ENCODE assay signal across 8 mouse cellular contexts in the genomic region with DNA sequence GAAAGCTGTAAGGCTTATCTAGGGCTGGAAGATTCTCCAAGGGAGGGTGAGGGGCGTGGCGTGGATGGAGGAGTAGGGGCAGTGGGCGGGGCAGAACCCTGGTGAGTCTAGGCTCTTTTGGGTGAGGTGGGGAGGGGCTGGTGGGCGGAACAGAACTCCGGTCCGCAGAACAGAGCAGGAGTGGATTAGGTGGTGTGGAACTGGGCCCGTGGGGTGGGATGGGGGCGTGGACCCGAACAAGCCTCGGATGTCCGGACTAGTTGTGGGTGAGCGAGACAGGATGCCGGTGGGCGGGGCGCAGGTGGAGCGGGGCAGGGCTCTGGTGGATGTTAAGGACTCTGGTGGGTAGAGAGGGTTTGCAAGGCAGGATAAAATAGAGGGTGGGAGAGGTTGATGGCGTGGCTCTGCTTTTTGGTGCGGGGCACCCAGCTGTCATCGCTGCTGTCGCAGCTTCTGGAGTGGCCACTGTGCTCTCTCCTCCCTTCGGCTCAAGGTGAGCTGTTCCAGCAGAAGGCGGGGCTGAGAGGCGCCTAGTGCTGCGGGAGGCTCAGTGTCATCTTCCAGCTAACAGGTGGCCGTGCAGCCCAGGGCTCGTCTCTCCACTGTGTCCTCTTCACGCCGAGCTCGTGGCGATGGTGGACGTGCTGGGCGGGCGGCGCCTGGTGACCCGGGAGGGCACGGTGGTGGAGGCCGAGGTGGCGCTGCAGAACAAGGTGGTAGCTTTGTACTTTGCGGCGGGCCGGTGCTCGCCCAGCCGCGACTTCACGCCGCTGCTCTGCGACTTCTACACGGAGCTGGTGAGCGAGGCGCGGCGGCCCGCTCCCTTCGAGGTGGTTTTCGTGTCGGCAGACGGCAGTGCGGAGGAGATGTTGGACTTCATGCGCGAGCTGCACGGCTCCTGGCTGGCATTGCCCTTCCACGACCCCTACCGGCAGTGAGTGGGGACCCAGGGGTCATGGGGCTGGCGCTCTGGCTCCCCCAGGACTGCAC. TPM values are rescaled to one million over a fixed set of nuclear protein-coding genes. Genes with fewer than 3 reads are reported as not detected.
A peak's percentile ranks its signal among the peaks of the same experiment; 100 is the strongest.
DNase-seq lines count a peak whose midpoint lies in the region; ATAC-seq and TF ChIP-seq lines count a peak whose summit lies in the region.

A gene (plus strand): TSS at position 332 of the 990 bp plus-strand sequence.

- no peak within 1 kb of the TSS for H3K27ac ChIP-seq in layer of hippocampus, adult 2 months
- H3K27ac ChIP-seq in intestine, postnatal 0 days (ENCODE audit: low read depth, low read length): no peak within 1 kb of the TSS
- no peak within 1 kb of the TSS for H3K27ac ChIP-seq in liver, postnatal 0 days (ENCODE audit: low read depth)
- H3K27ac ChIP-seq in neural tube, embryonic 13.5 days (replicated peaks): no peak within 1 kb of the TSS

- no peaks in the 10 kb centered on the region for H3K36me3 ChIP-seq in intestine, postnatal 0 days (ENCODE audit: control insufficient read depth, insufficient read depth)
- H3K36me3 ChIP-seq in liver, postnatal 0 days (replicated peaks; ENCODE audit: insufficient read depth, low read length): no peaks in the 10 kb centered on the region
- H3K36me3 ChIP-seq in neural tube, embryonic 13.5 days: no peaks in the 10 kb centered on the region

- H3K27me3 ChIP-seq in intestine, postnatal 0 days (replicated peaks; ENCODE audit: control insufficient read depth, insufficient read depth, low read length): no peaks in the 10 kb centered on the region
- H3K27me3 ChIP-seq in liver, postnatal 0 days (ENCODE audit: insufficient read depth, low read length): peaks cover 22% of the 10 kb centered on the region
- H3K27me3 ChIP-seq in neural tube, embryonic 13.5 days: peaks cover 40% of the 10 kb centered on the region

- ATAC-seq in intestine, postnatal 0 days: peak; percentile 77
- peak; percentile 13; the same call in 1 of the 2 replicates for ATAC-seq in liver, postnatal 0 days
- ATAC-seq in neural tube, embryonic 13.5 days (ENCODE audit: low read depth): peak; percentile 67

- 0 out of 2 replicates have a peak, but pooled peaks cover 3% of the 10 kb centered on the region for H3K4me1 ChIP-seq in intestine, postnatal 0 days (replicated peaks; ENCODE audit: control insufficient read depth, insufficient read depth, low read length)
- H3K4me1 ChIP-seq in liver, postnatal 0 days (ENCODE audit: insufficient read depth): peaks cover 7% of the 10 kb centered on the region; the same call in 1 of the 2 replicates
- H3K4me1 ChIP-seq in neural tube, embryonic 13.5 days (replicated peaks): peaks cover 18% of the 10 kb centered on the region

- peak; percentile 71 for TF ChIP-seq CTCF in layer of hippocampus, adult 2 months (conservative IDR thresholded peaks at IDR 0.05)
- TF ChIP-seq CTCF in intestine, postnatal 0 days (IDR thresholded peaks at IDR 0.05; ENCODE audit: low read depth): peak; percentile 78
- peak; percentile 66 for TF ChIP-seq CTCF in liver, postnatal 0 days (IDR thresholded peaks at IDR 0.05; ENCODE audit: low read depth)

- H3K4me2 ChIP-seq in intestine, postnatal 0 days (replicated peaks; ENCODE audit: low read depth): peak within 1 kb of the TSS; percentile 95
- peak within 1 kb of the TSS; percentile 82 for H3K4me2 ChIP-seq in liver, postnatal 0 days (ENCODE audit: low read depth, low read length)
- H3K4me2 ChIP-seq in neural tube, embryonic 13.5 days: peak within 1 kb of the TSS; percentile 99

- under 1% methylated on average over 63 of the region's 64 CpGs for WGBS in intestine, postnatal 0 days
- 1% methylated on average over 64 of the region's 64 CpGs for WGBS in liver, postnatal 0 days (ENCODE audit: insufficient replicate concordance)
- WGBS in neural tube, embryonic 13.5 days: under 1% methylated on average over 62 of the region's 64 CpGs

- DNase-seq in layer of hippocampus, adult 2 months (ENCODE audit: low spot score in 2 of 2): peak in 1 of 2 experiments; percentile 43
- DNase-seq in layer of hippocampus, adult 9-11 months: no peak
- peak; percentile 12 to 21 for DNase-seq in cerebellum, postnatal 36 days
- DNase-seq in heart, adult 18-20 months: peak; percentile 70 to 71
- DNase-seq in liver, postnatal 0 days: peak; percentile 56
- DNase-seq in testis, postnatal 10 days (ENCODE audit: low spot score): peak; percentile 92

- peak within 1 kb of the TSS; percentile 60 for H3K4me3 ChIP-seq in layer of hippocampus, adult 2 months
- peak within 1 kb of the TSS; percentile 54 for H3K4me3 ChIP-seq in intestine, postnatal 0 days (ENCODE audit: low read depth, low read length)
- peak within 1 kb of the TSS; percentile 47 for H3K4me3 ChIP-seq in liver, postnatal 0 days (ENCODE audit: low read depth, low read length)
- peak within 1 kb of the TSS; percentile 46 for H3K4me3 ChIP-seq in neural tube, embryonic 13.5 days

- TF ChIP-seq EP300 in liver, postnatal 0 days (IDR thresholded peaks at IDR 0.05; ENCODE audit: low read depth): no peak

- no peaks in the 10 kb centered on the region for H3K9me3 ChIP-seq in intestine, postnatal 0 days (ENCODE audit: control insufficient read depth)
- H3K9me3 ChIP-seq in liver, postnatal 0 days (ENCODE audit: low read length): no peaks in the 10 kb centered on the region
- H3K9me3 ChIP-seq in neural tube, embryonic 13.5 days: no peaks in the 10 kb centered on the region

- H3K9ac ChIP-seq in intestine, postnatal 0 days (ENCODE audit: low read depth, low read length): peak within 1 kb of the TSS; percentile 37
- H3K9ac ChIP-seq in liver, postnatal 0 days (replicated peaks): peak within 1 kb of the TSS; percentile 5; the same call in 1 of the 2 replicates
- peak within 1 kb of the TSS; percentile 61 for H3K9ac ChIP-seq in neural tube, embryonic 13.5 days

RNA-seq across cellular contexts. Expression of the gene that starts here (rescaled TPM):
- under 1 TPM in 1 of 2 experiments, not detected in 1; 0.31 TPM for total RNA-seq in layer of hippocampus, adult 2 months (2021)
- total RNA-seq in heart, adult 18-20 months (2021): 1 to 10 TPM in 1 of 2 experiments, under 1 TPM in 1; 0.62 to 1.3 TPM
- polyA plus RNA-seq in intestine, postnatal 0 days (2015; fragmentation: Nextera tagmentation; extraction: Ambion mirVana): 5.0 and 6.1 TPM in 2 replicates
- polyA plus RNA-seq in liver, postnatal 0 days (2015; fragmentation: Nextera tagmentation; extraction: Ambion mirVana): 0.15 and 0.19 TPM in 2 replicates
- polyA plus RNA-seq in neural tube, embryonic 13.5 days (2015; fragmentation: Nextera tagmentation; extraction: Ambion mirVana): 0.50 and 0.92 TPM in 2 replicates

Comparison
In these comparisons a context has a peak if more than half of its experiments do, and no peak if none do; other contexts are left out.
1. Peak in DNase-seq, ATAC-seq, H3K4me3 ChIP-seq, H3K9ac ChIP-seq and H3K4me2 ChIP-seq in liver, postnatal 0 days; RNA of the gene not detected or under 1 TPM.
2. Peak in ATAC-seq, H3K4me3 ChIP-seq, H3K9ac ChIP-seq and H3K4me2 ChIP-seq in neural tube, embryonic 13.5 days; RNA of the gene not detected or under 1 TPM.
3. ATAC-seq: peak in every context shown above with its lines; median percentile 77 in intestine, postnatal 0 days; 67 in neural tube, embryonic 13.5 days; 13 in liver, postnatal 0 days.
4. H3K9ac ChIP-seq: peak in every context shown above with its lines; median percentile 61 in neural tube, embryonic 13.5 days; 37 in intestine, postnatal 0 days; 5 in liver, postnatal 0 days.